Mouse (Mus musculus): ENCODE results near the gene Fam172a.

The Fam172a gene

DNA sequence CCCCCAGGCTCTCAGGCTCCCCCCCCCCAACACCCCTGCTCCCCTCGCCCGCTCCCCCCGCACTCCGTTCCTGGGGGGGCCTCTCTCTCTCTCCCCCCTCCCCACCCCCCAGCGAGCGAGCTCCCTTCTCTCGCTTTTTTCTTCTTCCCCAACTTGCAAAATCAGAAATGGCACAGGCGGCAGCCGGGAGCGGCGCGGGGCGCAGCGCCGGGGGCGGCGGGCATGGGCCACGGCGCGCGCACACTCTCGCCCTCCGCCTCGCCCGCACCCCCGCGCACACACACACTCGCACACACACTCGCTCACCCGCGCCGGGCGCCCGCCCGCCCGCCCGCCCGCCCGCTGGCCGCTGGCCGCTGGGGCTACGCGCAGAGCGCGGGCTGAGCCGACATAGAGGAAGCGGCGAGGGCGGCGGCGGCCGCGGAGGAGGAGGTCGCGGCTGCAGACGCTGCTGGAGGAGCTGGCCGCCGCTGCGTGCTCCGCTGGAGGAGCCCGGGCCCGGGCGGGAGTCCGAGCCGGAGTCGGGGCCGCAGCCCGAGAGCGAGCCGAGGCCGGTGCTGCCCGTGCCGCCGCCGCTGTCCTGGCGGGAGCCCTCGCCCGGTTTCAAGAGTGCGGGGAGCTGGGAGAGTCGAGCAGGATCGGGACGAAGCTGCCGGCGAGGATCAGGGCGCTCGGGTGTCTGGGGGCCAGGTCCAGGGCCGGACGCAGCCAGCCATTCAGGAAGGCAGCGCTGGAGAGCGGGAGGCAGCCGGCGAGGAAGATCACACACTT is 497.2 kb downstream of the Fam172a start:
- no peak for DNase-seq (ENCODE audit: low spot score in 2 of 2)

DNA sequence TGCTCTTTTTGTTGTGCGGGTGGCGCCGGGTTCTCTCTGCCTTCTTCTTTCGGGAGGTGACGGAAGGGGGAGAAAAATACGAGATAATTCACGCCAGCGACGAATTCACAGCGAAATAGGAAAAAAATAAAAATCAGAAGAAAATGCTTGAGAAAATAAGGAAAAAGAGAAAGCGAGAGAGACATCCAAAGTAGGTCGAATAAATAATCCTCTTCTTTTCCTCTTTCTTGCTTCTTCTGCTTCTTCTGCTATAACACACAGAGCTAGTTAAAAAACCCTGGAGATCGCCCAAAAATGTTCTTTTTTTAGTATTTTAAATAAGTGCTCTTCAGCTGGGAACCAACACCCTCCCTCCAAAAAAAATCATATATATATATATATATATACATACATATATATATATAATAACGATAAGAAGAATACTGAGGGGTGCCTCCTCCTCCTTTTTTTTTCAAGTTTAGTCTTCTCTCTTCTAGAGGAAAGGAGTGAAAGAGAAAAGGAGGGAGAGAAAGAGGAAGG is 497.9 kb downstream of the Fam172a start, which contains the start of gene Nr2f1:
TSS of gene Nr2f1 (minus strand) at position 116 of the 519 bp plus-strand sequence.
- DNase-seq (ENCODE audit: low spot score in 2 of 2), result no peak

DNA sequence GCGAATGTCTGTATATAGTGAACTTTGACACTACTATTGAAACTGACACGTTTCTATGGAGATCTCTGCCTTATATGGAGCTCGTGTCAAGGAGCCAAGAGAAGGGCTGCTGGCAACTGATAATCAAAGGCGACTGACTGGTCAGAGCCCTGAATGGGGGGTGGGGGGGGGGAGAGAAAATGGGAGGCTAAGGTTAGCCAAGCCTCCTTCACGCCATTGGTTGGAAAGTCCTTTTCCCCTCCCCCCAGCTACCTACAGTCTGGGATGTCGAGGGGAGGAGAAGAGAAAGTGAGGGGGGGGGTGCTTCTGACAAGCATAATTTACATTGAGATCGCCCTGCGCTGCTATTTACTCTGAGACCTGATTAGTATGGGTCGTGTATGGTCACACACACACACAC is 498.6 kb downstream of the Fam172a start:
- DNase-seq (ENCODE audit: low spot score in 2 of 2), result no peak

DNA sequence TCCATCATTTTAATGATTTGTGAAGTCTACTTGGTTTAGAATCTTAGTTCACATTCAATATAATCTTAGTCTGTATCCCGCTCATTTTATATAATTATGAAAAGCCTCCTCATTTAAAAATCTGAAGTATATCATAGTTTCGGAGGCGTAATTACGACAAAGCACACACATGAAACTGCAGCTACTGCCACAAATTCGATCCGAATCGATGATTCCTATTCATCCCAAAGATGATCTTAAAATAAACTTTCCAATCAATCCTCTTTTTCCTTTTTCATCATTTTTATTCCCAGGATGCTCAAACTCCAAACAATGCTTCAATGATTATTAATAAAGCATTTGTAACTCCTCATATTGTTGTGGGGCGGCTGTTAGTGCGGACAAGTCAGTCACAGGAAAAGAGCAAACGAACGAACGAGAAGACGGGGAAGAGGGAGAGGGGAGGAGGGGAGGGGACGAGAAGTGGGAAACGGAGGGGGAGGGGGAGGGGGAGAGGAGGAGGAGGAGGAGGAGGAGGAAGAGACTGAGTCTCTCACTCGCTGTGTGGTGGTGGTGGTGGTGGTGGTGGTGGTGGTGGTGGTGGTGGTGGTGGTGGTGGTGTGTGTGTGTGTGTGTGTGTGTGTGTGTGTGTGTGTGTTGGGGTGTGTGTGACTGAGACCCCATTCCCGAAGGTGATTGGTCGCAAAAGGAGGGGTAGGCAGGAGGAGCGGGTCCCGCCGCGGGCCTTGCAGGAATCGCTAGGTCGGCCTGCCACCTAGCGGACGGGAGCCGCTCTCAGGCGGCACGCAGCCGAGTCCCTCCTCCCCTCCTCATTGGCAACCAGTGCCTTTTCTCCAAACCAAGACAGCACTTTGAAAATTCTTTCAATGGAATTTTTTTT is 499.4 kb downstream of the Fam172a start:
- DNase-seq (ENCODE audit: low spot score in 2 of 2), result peak; percentile 86 to 89

DNA sequence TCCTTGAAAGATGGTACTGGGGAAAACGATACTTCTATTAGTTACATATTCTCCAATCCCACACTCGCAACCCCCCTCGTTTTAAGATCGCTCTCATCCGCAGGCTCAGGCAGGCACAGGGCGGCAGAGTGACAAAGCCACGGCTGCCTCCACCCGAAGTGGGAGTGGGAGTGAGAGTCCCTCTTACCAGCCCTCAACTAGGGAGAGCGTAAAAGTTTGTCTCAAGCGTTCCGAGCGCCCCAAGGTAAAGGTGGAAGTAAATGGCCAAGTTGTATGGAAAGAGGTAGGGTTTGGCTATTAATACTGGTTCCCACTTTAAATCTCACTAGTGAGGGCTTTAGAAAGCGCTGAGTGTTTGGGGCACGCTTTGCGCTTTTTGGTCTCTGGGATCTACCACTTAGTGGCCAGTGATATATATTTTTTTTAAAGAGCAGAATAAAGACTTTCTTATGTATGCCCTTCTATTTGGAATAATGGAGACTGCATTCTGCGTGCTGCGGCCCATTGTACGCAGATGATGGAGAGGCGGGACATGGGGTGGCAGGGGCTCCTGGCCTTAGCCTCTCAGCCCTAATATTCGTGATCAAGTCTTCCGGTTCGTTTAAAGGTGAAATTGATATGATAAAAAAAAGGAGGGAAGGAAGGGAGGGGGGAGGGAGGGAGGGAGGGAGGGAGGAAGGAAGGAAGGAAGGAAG is 500.2 kb downstream of the Fam172a start:
- no peak for DNase-seq (ENCODE audit: low spot score in 2 of 2)

DNA sequence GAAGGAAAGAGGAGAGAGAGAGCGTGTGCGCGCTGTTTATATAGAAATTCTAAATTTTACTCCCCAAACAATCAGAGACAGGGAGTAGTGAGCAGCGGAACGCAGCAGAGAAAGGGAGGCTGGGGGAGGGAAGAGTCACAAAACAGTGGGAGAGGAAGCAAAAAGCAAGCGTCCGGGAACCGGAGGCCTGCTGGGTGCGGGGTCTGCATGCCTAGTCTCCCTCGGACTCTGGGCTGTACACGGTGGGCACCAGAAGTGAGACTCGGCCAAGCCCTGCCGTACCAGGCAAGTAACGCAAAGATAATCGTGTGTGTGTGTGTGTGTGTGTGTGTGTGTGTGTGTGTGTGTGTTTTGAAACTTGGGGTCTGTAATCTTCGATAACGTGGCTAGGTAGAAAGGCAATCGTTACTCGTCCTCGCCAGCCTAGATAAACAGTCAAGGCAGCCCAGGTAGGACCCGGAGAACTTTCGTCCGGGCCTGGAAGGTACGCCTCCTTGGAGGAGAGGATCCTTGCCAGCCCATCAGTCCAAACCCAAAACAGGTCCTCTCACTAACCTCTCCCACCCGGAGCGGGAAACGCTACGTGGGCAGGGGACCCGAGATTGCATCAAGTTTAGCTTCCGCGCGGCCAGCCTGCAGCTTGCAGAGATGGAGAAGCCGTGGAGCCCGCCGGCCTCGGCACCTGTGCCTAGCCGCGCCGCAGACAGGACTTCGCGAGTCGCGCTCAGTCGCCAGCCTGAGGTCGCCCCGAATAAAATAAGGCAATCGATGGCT is 500.9 kb downstream of the Fam172a start:
- no peak for DNase-seq (ENCODE audit: low spot score in 2 of 2)

DNA sequence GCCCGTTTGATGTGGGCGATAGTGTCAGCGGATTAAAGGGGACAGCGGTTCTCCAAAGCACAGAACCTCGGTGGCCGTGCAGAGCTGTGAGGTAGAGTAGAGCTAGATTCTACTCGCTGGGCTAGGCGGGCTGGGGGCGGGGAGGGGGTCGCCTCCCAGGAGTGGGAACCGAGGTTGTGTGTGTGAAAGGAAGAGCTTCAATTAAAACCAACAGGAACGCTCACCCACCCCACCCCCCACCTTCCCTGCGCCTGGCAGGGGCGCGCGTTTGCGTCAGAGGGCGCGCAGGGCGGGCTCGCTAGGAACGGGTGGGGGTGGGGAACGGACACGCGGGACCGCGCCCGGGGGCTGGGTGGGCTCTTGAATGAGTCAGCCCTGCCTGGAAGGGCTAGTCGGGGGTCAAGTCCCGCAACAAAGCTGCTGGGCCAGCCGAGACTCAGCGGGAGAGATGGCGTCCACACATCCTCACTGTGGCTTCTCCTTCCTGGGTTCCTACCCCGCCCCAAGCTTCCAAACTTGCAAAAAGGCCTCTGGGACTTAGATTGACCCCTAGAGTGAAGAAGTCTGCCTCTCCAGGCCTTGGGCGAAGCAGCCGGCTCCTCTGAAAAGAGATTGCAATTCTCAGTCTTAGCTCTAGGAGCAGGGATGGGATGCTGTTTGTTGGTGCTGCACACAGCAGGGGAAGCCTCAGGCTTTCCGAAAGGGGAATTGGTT is 501.7 kb downstream of the Fam172a start:
- no peak for DNase-seq (ENCODE audit: low spot score in 2 of 2)

DNA sequence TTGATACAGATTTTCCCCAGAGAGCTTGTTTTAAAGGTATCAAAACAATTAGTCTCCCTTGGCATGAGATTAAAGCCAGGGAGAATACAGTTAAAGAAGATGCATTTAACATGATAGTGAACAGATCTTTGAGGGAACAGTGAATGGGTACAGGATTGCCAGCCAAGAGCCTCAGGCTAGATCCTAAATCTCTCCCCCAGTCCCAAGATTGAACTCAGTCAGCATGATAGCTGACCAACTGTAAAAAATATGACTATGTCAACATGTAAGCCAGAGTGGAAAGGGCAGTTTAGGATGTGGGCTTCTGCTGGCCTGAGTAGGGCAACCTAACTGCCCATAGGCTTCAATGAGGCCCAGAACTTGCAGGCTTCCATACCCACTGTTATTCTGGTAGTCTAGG is 503.6 kb downstream of the Fam172a start:
- DNase-seq (ENCODE audit: low spot score in 2 of 2), result no peak

DNA sequence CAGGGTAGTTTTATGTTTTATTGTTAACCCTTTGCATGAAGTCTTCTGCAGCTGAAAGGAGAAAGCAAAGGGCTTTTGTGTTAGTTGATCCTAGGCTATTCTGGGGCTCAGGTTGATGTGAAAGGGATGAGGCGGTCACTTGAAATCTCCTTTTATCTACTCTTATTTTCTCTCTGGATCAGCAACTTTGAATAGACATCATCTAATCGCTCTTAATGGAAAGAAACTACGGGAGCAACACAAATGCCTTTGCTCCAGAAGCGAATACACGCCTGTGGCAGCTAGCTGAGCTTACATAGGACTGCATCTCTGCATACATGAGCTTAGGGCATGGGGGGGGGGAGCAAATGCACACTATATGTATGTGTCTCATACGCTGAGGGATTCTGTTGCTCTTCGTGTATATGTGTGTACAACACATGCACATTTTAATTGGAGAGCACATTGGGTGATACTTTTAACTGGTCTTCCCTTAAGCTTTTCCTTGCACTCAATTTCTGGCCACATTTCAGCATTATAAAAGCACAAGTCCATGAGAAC is 505.1 kb downstream of the Fam172a start:
- DNase-seq (ENCODE audit: low spot score in 2 of 2), result no peak

DNA sequence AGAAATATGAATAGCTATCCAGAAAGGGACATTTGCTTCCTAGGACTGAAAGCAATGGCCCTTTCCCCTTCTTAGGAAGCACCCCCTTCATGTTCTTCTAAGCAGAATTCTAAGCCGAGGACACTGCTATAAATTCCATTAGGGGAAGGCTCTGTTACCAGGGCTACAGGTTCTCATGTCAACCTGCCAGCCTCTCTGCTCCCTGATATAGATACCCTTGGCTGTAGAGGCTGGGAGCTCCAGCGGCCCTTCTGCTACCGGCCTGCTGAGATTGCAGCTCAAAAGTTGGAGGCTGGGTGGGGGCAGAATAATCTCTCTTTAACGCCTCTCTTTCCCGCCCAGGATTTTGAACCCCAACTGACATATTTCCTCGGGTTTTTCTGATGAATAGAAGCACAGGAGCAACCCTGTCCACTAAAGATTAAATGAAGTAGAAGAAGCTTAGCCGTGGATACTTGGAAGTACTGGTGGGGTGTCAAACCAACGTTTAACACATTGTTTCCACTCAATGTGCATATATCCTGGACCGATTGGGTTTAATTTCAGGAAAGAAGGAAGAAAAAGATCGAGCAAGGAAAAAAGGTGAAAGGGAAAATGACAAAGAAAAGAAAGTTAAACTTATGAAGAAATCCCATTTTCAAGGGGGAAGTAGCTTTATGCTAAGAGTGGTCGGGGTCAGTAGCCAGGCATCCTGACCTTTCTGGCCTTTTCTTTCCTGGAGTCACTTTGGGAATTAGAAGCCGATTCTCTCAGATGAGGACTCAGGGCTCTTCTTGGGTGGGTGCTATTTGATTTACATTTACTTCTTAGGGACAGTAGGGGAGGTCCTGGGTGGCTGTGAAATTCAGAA is 506.2 kb downstream of the Fam172a start:
- no peak for DNase-seq (ENCODE audit: low spot score in 2 of 2)

DNA sequence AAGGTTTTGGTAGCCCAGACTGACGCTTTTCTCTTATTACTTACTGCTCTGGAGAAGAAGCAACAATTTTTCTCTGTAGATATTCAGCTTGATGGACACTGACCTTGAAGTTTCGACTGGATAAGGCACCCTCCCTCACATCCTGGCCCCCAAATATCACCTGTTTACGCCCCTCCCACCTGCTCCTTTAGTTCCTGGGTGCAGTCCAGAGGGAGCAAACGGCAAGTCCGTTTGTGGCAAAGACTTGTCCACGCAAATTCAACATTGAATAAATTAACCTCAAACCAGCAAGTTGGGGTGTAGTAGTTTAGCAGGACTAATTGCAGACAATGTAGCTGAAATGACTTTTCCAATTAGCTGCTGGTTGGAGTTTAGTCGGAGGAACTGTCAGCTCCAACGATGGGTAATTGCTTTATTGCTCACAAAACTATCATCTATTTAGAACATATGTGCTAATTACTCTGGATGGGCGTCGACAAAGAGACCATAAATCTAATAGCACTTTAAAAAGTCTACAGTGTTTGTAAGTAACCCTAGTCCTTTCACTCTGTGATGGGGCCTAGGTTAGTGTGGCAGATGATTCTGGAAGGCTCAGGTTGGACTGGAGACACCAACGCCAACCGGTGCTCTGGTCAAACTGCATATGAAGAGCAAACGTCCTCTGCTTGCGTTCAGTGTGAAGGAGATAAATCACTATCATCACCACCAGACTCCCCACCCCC is 507.0 kb downstream of the Fam172a start:
- no peak for DNase-seq (ENCODE audit: low spot score in 2 of 2)

DNA sequence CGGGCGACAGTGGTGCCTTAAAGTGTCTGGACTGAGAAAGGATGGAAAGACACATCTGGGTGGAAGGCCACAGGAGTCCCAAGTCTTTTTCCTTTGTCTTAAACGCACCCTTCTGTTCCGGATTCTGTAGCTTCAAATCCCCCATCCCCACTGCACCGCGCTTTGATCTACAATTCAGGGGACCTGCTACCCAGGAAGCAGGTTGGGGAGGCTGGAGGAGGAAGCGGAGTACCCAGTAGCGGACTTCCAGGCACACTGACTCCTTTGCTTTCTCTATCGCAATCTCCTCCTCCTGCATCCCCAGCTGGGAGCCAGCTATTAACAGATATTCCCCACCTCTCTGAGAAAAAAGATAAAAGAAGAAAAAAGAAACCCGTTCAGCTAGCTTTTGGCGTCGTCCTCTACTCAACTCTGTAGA is 507.8 kb downstream of the Fam172a start:
- DNase-seq (ENCODE audit: low spot score in 2 of 2), result no peak

DNA sequence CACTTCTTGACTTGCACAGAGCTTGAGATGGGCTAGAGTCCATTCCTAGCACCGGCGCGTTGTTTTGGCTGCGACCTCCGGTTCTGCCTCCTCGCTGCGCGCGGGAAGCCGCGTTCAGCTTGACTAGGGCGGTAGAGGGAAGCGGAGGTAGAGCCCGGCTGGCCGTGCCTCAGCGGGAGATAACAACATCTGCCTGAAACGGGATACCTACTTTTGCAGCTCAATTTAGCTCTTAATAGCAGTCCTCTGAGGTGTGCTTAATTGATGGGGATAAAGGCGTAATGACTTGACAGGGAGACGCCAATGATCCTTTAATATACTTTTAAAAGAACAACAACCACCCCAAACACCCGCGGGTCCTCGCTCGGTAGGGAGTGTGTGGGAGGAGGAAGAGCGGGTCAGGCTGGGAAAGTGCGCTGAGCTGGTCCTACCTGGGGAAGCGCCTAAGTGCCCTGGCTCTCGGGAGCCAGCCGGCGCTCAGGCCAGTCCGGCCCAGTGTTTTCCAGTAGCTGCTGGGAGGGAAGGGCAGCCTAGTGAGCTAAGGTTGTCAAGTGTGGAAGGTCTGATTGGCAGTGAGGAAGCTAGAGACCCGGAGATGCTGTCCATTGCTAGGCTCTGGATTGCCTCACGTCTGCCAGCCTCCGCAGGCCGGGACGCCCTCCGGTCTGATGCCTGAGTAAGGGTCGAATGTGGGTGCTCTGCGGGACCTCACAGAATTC is 508.4 kb downstream of the Fam172a start:
- no peak for DNase-seq (ENCODE audit: low spot score in 2 of 2)

DNA sequence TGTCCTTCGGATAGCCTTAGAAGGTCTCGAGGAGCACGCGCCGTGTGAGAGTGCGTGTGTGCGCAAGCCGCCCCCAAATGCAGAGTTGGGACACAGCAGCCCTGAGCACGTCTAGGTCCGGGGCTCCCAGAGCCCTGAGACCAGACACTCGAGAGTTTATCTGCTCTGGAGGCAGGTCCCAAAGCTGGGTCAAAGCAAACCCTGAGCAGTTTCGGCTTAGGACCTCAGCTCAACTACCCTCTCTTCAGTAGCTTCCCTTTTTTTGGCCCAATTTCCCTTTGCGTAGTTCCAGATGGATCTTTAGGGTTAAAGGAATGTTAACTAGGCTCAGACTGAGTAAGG is 508.9 kb downstream of the Fam172a start:
- no peak for DNase-seq (ENCODE audit: low spot score in 2 of 2)

DNA sequence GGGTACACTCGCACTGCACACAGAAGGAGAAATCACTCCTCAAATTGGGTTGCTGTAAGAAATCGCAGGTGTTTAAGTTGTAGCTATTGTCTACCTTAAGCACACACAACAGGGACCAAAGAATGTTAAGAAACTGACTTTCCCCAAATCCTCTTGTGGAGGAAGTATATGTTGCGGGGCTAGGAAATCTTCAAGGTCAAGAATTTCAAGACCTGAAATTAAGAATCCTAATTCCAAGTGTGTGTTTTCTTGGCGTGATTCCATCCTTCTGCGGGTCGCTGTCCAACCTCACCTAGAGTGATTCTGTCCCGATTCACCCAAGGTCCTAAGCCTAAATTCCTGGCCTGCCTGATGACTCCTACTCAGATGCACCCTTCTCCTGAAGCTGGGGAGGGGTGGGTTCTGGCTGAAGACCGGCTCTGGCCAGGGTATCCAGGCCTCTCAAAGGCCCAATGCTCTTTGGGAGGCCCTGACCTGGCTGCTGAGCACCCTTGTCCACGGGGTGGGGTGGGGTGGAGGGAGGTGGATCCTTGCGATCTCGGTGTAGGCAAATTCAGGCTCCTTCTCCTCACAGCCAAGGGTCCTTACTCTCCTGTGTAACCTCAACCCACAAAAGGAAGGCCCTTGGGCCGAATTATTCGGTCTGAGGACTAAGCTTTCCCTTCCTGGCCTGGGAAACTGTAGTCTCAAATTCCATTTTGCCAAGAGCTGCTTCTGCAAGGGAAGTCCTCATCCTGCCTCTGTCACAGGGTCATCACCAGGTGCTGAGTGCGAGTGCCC is 509.6 kb downstream of the Fam172a start:
- no peak for DNase-seq (ENCODE audit: low spot score in 2 of 2)

DNA sequence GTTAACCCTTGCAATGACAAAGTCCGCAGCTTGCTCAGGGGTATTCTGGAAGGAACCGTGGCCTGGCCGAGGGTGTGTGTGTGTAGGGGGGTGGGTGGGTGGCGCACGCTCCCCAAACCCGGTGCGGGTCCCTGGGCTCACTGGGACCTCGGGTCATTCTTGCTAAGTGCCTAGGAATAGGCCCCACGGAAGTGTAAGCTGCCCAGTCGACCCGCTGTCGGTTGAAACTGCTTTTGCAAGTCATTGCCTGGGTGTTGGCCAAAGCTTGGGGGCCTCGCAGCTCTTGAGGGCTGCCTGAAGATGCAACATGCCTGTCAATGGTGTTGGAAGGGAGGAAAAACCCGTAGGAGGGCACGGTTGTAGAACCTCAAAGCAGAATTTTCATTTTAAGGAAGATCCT is 510.3 kb downstream of the Fam172a start:
- no peak for DNase-seq (ENCODE audit: low spot score in 2 of 2)

DNA sequence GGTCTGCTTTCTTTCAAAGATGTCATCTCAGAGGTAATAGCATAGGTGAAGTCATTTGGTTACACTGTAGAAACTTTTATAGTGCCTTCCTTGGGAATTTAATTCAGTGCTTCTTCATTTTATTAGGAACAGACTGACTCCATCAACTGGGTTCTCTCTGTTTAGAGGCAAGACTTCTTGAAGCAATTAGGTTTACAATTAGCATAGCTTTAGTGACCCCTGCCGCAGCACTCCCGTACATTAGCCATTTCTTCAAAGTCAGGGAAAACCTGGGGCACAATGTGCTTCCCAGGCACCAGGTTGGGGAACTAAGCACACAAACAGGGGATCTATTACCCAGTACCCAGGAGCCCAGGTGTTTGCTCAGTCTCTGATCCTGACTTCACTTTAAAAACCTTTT is 511.3 kb downstream of the Fam172a start:
- no peak for DNase-seq (ENCODE audit: low spot score in 2 of 2)

Data from frontal cortex, postnatal 14 days (tissue).